Mouse (Mus musculus) forebrain, embryonic 12.5 days (tissue): ENCODE measurements around the gene Gse1. TPM values are rescaled to one million over a fixed set of nuclear protein-coding genes. Genes with fewer than 3 reads are reported as not detected.

ENCODE experiments used
- ATAC-seq: fragments of 200-750 bp; cut with Nextera tagmentation; 2 replicates; pipeline ENCODE4 v1.8.0; 2017; ENCODE audit warnings: moderate TSS enrichment; ENCODE audit not compliant: low FRiP score
- H3K27ac ChIP-seq: fragments of 300-500 bp; sonication (generic); 2 replicates; pipeline ENCODE4 v1.5.1; 2016; ENCODE audit warnings: mild to moderate bottlenecking
- H3K27me3 ChIP-seq: fragments of 300-500 bp; sonication (generic); 2 replicates; pipeline ENCODE4 v1.6.1; 2016; ENCODE audit warnings: mild to moderate bottlenecking
- H3K36me3 ChIP-seq: fragments of 300-500 bp; sonication (generic); replicated peaks from 2 replicates; pipeline ENCODE4 v1.6.1; 2016; ENCODE audit warnings: mild to moderate bottlenecking
- H3K4me1 ChIP-seq: fragments of 300-500 bp; sonication (generic); 2 replicates; pipeline ENCODE4 v1.6.1; 2016
- H3K4me2 ChIP-seq: fragments of 300-500 bp; sonication (generic); 2 replicates; pipeline ENCODE4 v1.6.1; 2016; ENCODE audit warnings: mild to moderate bottlenecking, moderate library complexity
- H3K4me3 ChIP-seq: fragments of 300-500 bp; sonication (generic); replicated peaks from 2 replicates; pipeline ENCODE4 v1.5.1; 2016; ENCODE audit warnings: mild to moderate bottlenecking
- H3K9ac ChIP-seq: fragments of 300-500 bp; sonication (generic); 2 replicates; pipeline ENCODE4 v1.6.1; 2016; ENCODE audit warnings: mild to moderate bottlenecking
- H3K9me3 ChIP-seq: fragments of 300-500 bp; sonication (generic); 2 replicates; pipeline ENCODE4 v1.6.1; 2016
- WGBS: fragments of 180-500 bp; shearing (Covaris S2); methylation state at CpG from one replicate; pipeline ENCODE4 v1.1.7; 2016; 5-methylcytosine and 5-hydroxymethylcytosine counted together
- polyA plus RNA-seq: library from polyadenylated mRNA; unstranded; fragments of >200 nt; fragmentation: Nextera tagmentation; extraction: Ambion mirVana; gene quantifications from 2 replicates; pipeline ENCODE4 v1.2.1, GENCODE M21; 2016

The Gse1 gene
- polyA plus RNA-seq, 1 experiment from 2014 or later = 20.4 TPM

DNA sequence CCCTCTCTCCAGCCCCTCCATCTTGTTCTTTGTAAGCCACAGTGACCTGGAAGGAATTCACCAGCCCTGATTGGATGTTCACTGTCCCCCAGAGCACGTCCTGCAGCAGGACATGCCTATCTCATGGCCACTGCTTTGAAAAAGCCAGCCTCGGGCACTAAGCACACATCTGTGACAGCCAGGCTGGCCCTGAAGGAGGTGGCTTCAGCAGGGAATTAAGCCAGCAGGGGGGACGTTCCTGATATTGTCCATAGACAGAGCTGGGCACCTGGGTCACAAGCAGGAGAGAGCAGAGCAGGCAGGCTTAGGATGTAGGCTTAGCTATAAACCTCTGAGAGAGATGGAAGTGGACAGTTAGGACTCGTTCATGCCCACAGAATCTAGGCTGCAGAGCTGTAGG lies 153.6 kb downstream of the Gse1 start:
- Histone ChIP-seq H3K36me3 (no peaks in the 10 kb centered on the region), H3K27me3 (peaks cover 5% of the 10 kb centered on the region; the same call in 1 of the 2 replicates), H3K4me3 (no peak overlapping the region), H3K9me3 (no peaks in the 10 kb centered on the region), H3K9ac (0 out of 2 replicates have a peak overlapping the region, but pooled peaks have one; percentile 14), H3K4me2 (no peak overlapping the region), H3K27ac (peak overlapping the region; percentile 84), H3K4me1 (peaks cover 68% of the 10 kb centered on the region)
- 20% methylated on average over 4 of the region's 4 CpGs for WGBS
- ATAC-seq = no peak

DNA sequence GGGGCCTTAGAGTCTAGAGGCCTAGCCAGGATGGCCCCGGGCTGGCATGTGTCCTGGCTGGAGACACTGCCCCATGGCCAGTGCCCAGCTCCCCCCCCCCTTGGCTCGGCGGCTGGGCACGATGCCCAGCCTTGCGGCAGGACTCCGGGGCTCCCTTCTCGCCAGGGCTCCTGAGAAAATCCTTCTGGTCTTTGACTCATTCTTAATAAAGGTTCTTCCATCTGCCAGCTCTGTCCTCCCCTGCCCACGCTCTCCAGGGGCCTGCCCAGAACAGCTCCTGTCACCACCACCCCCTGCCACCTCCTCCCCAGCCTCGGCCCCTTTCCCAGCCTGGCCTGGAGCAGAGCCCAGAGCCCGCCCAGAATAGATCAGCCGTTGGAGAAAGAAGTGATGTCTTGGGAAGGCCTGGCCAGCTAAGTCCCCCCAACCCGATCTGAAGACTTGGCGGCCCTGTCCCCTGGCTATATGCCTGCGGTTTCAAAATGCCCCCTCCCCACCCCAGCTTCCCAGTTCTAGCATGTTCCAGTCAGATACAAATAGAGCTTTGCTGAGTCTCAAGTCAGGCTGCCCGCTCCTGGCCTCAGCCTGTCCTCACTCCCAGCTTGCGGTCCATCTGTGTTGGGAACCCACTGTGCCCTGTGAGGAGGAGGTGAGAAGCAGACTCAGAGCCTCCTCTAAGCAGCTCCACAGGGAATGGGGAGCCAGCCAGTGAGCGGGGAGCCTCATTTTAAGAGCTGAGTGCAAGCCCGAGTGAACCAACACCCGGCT lies 154.4 kb downstream of the Gse1 start:
- H3K27ac ChIP-seq = peak overlapping the region; percentile 84
- H3K27me3 ChIP-seq = peaks cover 5% of the 10 kb centered on the region; the same call in 1 of the 2 replicates
- no peaks in the 10 kb centered on the region for H3K9me3 ChIP-seq
- peaks cover 61% of the 10 kb centered on the region for H3K4me1 ChIP-seq
- H3K9ac ChIP-seq = 0 out of 2 replicates have a peak overlapping the region, but pooled peaks have one; percentile 14
- no peak overlapping the region for H3K4me2 ChIP-seq
- ATAC-seq = peak; percentile 84
- no peaks in the 10 kb centered on the region for H3K36me3 ChIP-seq
- H3K4me3 ChIP-seq = no peak overlapping the region
- 57% methylated on average over 19 of the region's 19 CpGs for WGBS

DNA sequence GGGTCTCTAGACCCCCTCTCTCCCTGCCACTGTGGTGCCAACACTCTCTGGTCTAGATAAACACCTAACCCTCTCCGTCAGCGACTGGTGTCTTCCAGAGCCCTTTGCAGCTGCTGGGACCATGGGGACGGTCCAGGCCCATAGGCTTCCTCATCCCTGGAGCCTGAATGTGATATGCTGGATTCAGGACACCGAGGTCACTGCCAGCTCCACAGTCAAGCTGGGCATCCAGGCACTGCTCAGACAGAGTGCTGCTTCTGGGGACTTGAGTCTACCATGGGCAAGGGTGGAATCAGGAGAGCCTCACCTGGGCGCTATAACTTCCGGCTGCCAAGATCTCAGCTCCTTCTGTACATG lies 154.9 kb downstream of the Gse1 start:
- WGBS = 81% methylated on average over 6 of the region's 6 CpGs
- Histone ChIP-seq H3K9me3 (no peaks in the 10 kb centered on the region), H3K9ac (no peak overlapping the region), H3K4me1 (peaks cover 57% of the 10 kb centered on the region), H3K4me3 (no peak overlapping the region), H3K36me3 (no peaks in the 10 kb centered on the region), H3K27me3 (peaks cover 9% of the 10 kb centered on the region; the same call in 1 of the 2 replicates), H3K4me2 (no peak overlapping the region), H3K27ac (peak overlapping the region; percentile 84)
- ATAC-seq = no peak

DNA sequence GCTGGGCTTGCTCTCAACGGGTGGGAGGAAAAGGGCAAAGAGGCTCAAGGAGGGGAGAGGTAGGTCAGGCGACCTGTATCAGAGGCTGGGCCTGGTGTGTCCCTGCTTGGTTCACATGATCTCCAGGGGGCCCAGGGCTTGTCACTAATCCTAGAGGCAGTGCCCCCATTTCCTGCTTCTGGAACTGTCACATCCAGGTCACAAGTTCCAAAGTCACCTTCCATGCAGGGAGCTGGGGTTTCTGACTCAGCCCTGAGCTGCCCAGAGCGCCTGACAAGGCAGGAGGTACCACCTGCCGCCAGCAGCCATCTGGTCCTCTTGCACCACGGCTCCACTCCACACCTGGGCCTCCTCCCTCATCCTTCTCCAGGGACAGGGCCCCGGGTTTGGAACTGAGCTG lies 155.5 kb downstream of the Gse1 start:
- WGBS = 46% methylated on average over 6 of the region's 6 CpGs
- H3K4me3 ChIP-seq = no peak overlapping the region
- peaks cover 9% of the 10 kb centered on the region; the same call in 1 of the 2 replicates for H3K27me3 ChIP-seq
- H3K9ac ChIP-seq = no peak overlapping the region
- ATAC-seq = no peak
- no peak overlapping the region for H3K4me2 ChIP-seq
- H3K36me3 ChIP-seq = no peaks in the 10 kb centered on the region
- no peaks in the 10 kb centered on the region for H3K9me3 ChIP-seq
- peaks cover 53% of the 10 kb centered on the region for H3K4me1 ChIP-seq
- H3K27ac ChIP-seq = peak overlapping the region; percentile 84; the same call in 1 of the 2 replicates

DNA sequence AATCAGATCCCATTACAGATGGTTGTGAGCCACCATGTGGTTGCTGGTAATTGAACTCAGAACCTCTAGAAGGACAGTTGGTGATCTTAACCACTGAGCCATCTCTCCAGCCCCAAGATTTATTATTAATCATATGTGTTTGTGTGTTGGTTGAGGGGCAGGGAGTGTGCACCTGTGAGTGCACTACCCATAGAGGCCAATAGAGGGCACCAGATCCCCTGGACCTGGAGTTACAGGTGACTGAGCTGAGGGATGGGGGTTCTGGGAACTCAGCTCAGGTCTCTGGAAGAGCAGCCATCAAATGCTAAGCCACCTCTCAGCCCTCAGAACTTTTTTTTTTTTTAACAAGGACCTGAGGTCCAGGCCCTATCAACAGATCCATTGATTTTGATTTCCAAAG lies 156.5 kb downstream of the Gse1 start:
- no peak overlapping the region for H3K4me3 ChIP-seq
- H3K9ac ChIP-seq = no peak overlapping the region
- no peak for ATAC-seq
- no peak overlapping the region for H3K27ac ChIP-seq
- no peaks in the 10 kb centered on the region for H3K9me3 ChIP-seq
- H3K36me3 ChIP-seq = no peaks in the 10 kb centered on the region
- no peak overlapping the region for H3K4me2 ChIP-seq
- H3K27me3 ChIP-seq = peaks cover 9% of the 10 kb centered on the region; the same call in 1 of the 2 replicates
- peaks cover 46% of the 10 kb centered on the region for H3K4me1 ChIP-seq

- H3K9ac ChIP-seq = no peak overlapping the region
- H3K27ac ChIP-seq = no peak overlapping the region
- 89% methylated on average over 6 of the region's 6 CpGs for WGBS
- no peak for ATAC-seq
- no peak overlapping the region for H3K4me3 ChIP-seq
- H3K36me3 ChIP-seq = no peaks in the 10 kb centered on the region
- H3K27me3 ChIP-seq = peaks cover 8% of the 10 kb centered on the region; the same call in 1 of the 2 replicates
- H3K9me3 ChIP-seq = no peaks in the 10 kb centered on the region
- H3K4me1 ChIP-seq = peaks cover 31% of the 10 kb centered on the region
- no peak overlapping the region for H3K4me2 ChIP-seq
Measured at GRCm38 (mm10) chr8:120388246-120388645, 160.0 kb downstream of the Gse1 start.

DNA sequence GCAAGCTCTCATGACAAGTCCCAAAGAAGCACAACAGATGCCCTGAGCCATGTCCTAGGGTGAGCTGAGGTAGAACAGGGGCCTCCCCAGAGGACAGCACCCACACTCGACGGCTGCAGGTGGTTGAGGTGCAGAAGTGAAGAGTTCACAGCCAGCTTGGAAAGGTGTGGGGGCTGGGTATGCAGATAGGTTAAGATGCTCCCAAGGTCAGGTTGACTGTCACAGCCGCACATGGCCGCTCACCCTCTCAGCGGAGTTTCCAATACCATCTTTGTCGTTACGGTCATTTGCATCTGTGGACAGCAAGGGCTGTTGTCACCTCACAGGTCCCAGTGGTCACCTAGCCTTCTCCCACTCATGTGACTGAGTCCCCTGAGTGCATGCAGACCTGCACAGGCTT lies 162.3 kb downstream of the Gse1 start:
- Histone ChIP-seq H3K36me3 (no peaks in the 10 kb centered on the region), H3K27ac (no peak overlapping the region), H3K27me3 (0 out of 2 replicates have a peak, but pooled peaks cover 8% of the 10 kb centered on the region), H3K4me3 (no peak overlapping the region), H3K4me1 (peaks cover 33% of the 10 kb centered on the region), H3K4me2 (no peak overlapping the region), H3K9me3 (no peaks in the 10 kb centered on the region), H3K9ac (no peak overlapping the region)
- no peak for ATAC-seq
- 90% methylated on average over 7 of the region's 7 CpGs for WGBS

DNA sequence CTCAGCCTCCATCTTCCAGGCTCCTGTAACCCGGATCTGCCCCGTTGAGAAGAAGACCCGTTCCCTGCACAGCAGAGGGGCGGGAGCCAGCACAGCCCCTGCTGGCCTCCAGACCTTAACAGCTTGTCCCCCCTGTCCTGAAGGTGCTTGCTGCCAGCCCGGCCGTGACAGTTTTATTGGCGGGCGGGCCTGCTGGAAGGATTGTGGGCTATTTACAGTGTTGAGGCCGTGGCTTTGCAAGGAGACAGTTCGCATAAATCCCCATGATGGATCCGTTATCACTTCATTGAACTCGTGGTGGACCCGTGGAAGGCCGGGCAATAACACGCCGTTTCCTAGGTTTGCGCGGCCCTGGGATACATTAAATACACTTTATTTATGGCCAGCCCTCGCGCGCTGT lies 163.6 kb downstream of the Gse1 start:
- ATAC-seq = no peak
- Histone ChIP-seq H3K9ac (no peak overlapping the region), H3K36me3 (no peaks in the 10 kb centered on the region), H3K4me1 (peaks cover 31% of the 10 kb centered on the region), H3K9me3 (no peaks in the 10 kb centered on the region), H3K4me2 (no peak overlapping the region), H3K27ac (0 out of 2 replicates have a peak overlapping the region, but pooled peaks have one; percentile 31), H3K27me3 (0 out of 2 replicates have a peak, but pooled peaks cover 8% of the 10 kb centered on the region), H3K4me3 (no peak overlapping the region)
- WGBS = 80% methylated on average over 21 of the region's 21 CpGs

GRCm38 (mm10) chr8:120393085-120393484 lies 164.8 kb downstream of the Gse1 start:
- Histone ChIP-seq H3K36me3 (no peaks in the 10 kb centered on the region), H3K4me1 (peaks cover 43% of the 10 kb centered on the region), H3K9ac (no peak overlapping the region), H3K4me3 (no peak overlapping the region), H3K27ac (no peak overlapping the region), H3K4me2 (no peak overlapping the region), H3K9me3 (no peaks in the 10 kb centered on the region), H3K27me3 (0 out of 2 replicates have a peak, but pooled peaks cover 4% of the 10 kb centered on the region)
- 85% methylated on average over 11 of the region's 11 CpGs for WGBS
- ATAC-seq = no peak

- Histone ChIP-seq H3K4me2 (no peak overlapping the region), H3K36me3 (no peaks in the 10 kb centered on the region), H3K27ac (no peak overlapping the region), H3K4me3 (no peak overlapping the region), H3K9ac (no peak overlapping the region), H3K27me3 (0 out of 2 replicates have a peak, but pooled peaks cover 3% of the 10 kb centered on the region), H3K4me1 (peaks cover 48% of the 10 kb centered on the region), H3K9me3 (no peaks in the 10 kb centered on the region)
- ATAC-seq = no peak
- 92% methylated on average over 9 of the region's 9 CpGs for WGBS
Measured at GRCm38 (mm10) chr8:120393871-120394275, 165.6 kb downstream of the Gse1 start.

DNA sequence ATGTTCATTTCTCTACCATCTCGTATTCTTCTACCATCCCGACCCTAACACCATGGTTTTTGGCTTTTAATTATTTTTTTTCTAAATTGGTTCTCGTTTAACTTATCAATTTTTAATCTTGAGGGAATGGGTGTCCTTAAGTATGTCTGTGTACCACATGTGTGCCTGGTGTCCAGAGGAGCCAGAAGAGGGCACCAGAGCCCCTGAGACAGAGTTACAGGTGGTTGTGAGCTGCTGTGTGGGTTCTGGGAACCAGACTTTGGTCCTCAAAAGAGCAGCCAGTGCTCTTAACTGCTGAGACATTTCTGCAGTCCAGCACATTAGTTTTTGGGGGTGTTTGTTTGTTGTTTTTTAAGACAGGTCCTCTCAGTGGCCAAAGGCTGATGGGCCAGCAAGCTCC lies 167.6 kb downstream of the Gse1 start:
- Histone ChIP-seq H3K4me3 (no peak overlapping the region), H3K36me3 (no peaks in the 10 kb centered on the region), H3K27ac (no peak overlapping the region), H3K27me3 (0 out of 2 replicates have a peak, but pooled peaks cover 6% of the 10 kb centered on the region), H3K4me2 (no peak overlapping the region), H3K9ac (no peak overlapping the region), H3K4me1 (peaks cover 60% of the 10 kb centered on the region), H3K9me3 (no peaks in the 10 kb centered on the region)
- WGBS = 93% methylated on average over 3 of the region's 3 CpGs
- ATAC-seq = no peak

GRCm38 (mm10) chr8:120396756-120397155 lies 168.5 kb downstream of the Gse1 start:
- WGBS = 41% methylated on average over 3 of the region's 3 CpGs
- Histone ChIP-seq H3K9me3 (no peaks in the 10 kb centered on the region), H3K27me3 (peaks cover 11% of the 10 kb centered on the region; the same call in 1 of the 2 replicates), H3K4me3 (no peak overlapping the region), H3K4me1 (peaks cover 60% of the 10 kb centered on the region), H3K9ac (no peak overlapping the region), H3K4me2 (no peak overlapping the region), H3K36me3 (no peaks in the 10 kb centered on the region), H3K27ac (peak overlapping the region; percentile 72)
- ATAC-seq = no peak
